Mouse (Mus musculus): ENCODE data around the gene Srrt. TPM values are rescaled to one million over a fixed set of nuclear protein-coding genes. Genes with fewer than 3 reads are reported as not detected.

The Srrt gene
- total and polyA plus RNA-seq, 3 experiments = 291 to 454 TPM; not detected in 1

- H3K4me1 ChIP-seq (ENCODE audit: control insufficient read depth in 1 of 2, insufficient read depth in 2 of 2, low read length in 2 of 2) = peaks cover 2 to 21% of the 10 kb centered on the region in 2 experiments; a peak in 3 of 4 replicates
- H3K79me2 ChIP-seq (ENCODE audit: control insufficient read depth, insufficient read depth, low read length, poor library complexity) = peaks cover 7% of the 10 kb centered on the region; the same call in 1 of the 2 replicates
- H3K27me3 ChIP-seq (ENCODE audit: control insufficient read depth in 1 of 2, insufficient read depth in 2 of 2, low read length in 2 of 2) = no peaks in the 10 kb centered on the region
- DNase-seq (ENCODE audit: low read depth, low spot score) = peak; percentile 95
- peaks cover 0 to 10% of the 10 kb centered on the region in 2 experiments; a peak in 2 of 4 replicates for H3K36me3 ChIP-seq (ENCODE audit: control insufficient read depth in 1 of 2, insufficient read depth in 2 of 2, low read length in 2 of 2)
- H3K27ac ChIP-seq (ENCODE audit: control insufficient read depth, low read depth, low read length) = peak overlapping the region; percentile 75
- H3K4me3 ChIP-seq (ENCODE audit: control insufficient read depth in 1 of 2, insufficient read depth in 1 of 2, low read depth in 2 of 2, low read length in 2 of 2) = 0 out of 4 replicates have a peak overlapping the region, but pooled peaks of 1 of the 2 experiments have one; percentile 6
- peak overlapping the region; percentile 42 for H3K9ac ChIP-seq (ENCODE audit: control insufficient read depth, low read depth, low read length, poor library complexity, severe bottlenecking)
- no peaks in the 10 kb centered on the region for H3K9me3 ChIP-seq (replicated peaks; ENCODE audit: insufficient read depth, low read length)
- TF ChIP-seq NELFE (IDR thresholded peaks at IDR 0.05; ENCODE audit: low read depth, low read length) (no peak), ZNF384 (IDR thresholded peaks at IDR 0.05; ENCODE audit: low read depth, low read length) (0 out of 2 replicates have a peak, but pooled peaks have one; percentile 14), RCOR1 (IDR thresholded peaks at IDR 0.05; ENCODE audit: low read depth, low read length) (no peak), MAFK (IDR thresholded peaks at IDR 0.05; ENCODE audit: borderline replicate concordance, low read depth, low read length) (no peak), ZC3H11A (IDR thresholded peaks at IDR 0.05; ENCODE audit: low read depth, low read length) (peak; percentile 98), MAZ (IDR thresholded peaks at IDR 0.05; ENCODE audit: low read depth, low read length) (peak; percentile 82), MYC (IDR thresholded peaks at IDR 0.05; ENCODE audit: low read depth, low read length) (0 out of 2 replicates have a peak, but pooled peaks have one; percentile 65), POLR2A (IDR thresholded peaks at IDR 0.05; ENCODE audit: control insufficient read depth in 1 of 2, insufficient read depth in 1 of 2, low read depth in 1 of 2, low read length in 2 of 2, poor library complexity in 1 of 2) (no peak), SMC3 (IDR thresholded peaks at IDR 0.05; ENCODE audit: low read depth, low read length) (peak; percentile 99), USF1 (IDR thresholded peaks at IDR 0.05; ENCODE audit: low read depth, low read length) (no peak), CHD1 (IDR thresholded peaks at IDR 0.05; ENCODE audit: low read depth, low read length) (no peak), USF2 (IDR thresholded peaks at IDR 0.05; ENCODE audit: borderline replicate concordance in 1 of 2, insufficient read depth in 1 of 2, low read depth in 1 of 2, low read length in 2 of 2) (no peak), EP300 (IDR thresholded peaks at IDR 0.05; ENCODE audit: low read depth in 1 of 2, low read length in 2 of 2) (no peak), TBP (IDR thresholded peaks at IDR 0.05; ENCODE audit: low read depth, low read length) (no peak), CTCF (IDR thresholded peaks at IDR 0.05 in 2 of 3, conservative IDR thresholded peaks at IDR 0.05 in 1 of 3; ENCODE audit: control insufficient read depth in 1 of 3, insufficient read depth in 1 of 3, low read depth in 2 of 3, low read length in 3 of 3, poor library complexity in 1 of 3, severe bottlenecking in 1 of 3) (peak; percentile 68 to 97 (median 96)), HCFC1 (IDR thresholded peaks at IDR 0.05; ENCODE audit: low read depth, low read length) (peak; percentile 58; the same call in 1 of the 2 replicates), POLR2AphosphoS5 (IDR thresholded peaks at IDR 0.05; ENCODE audit: borderline replicate concordance, low read depth, low read length) (no peak), MEF2A (IDR thresholded peaks at IDR 0.05; ENCODE audit: extremely low read depth, insufficient replicate concordance, low read depth, low read length, poor library complexity, severe bottlenecking) (no peak), ZKSCAN1 (IDR thresholded peaks at IDR 0.05; ENCODE audit: low read depth, low read length) (no peak), MYB (IDR thresholded peaks at IDR 0.05; ENCODE audit: low read depth, low read length) (no peak), KAT2A (conservative IDR thresholded peaks at IDR 0.05; ENCODE audit: low read depth, low read length) (no peak), UBTF (IDR thresholded peaks at IDR 0.05; ENCODE audit: borderline replicate concordance, insufficient read depth, low read depth, low read length) (no peak), NRF1 (IDR thresholded peaks at IDR 0.05; ENCODE audit: insufficient read depth, low read depth, low read length, poor library complexity, severe bottlenecking) (no peak), BHLHE40 (IDR thresholded peaks at IDR 0.05; ENCODE audit: borderline replicate concordance, low read depth, low read length) (no peak), POLR2AphosphoS2 (IDR thresholded peaks at IDR 0.05; ENCODE audit: low read length) (no peak), SIN3A (IDR thresholded peaks at IDR 0.05; ENCODE audit: low read length) (peak; percentile 90), E2F4 (IDR thresholded peaks at IDR 0.05; ENCODE audit: borderline replicate concordance, low read depth, low read length) (no peak), TCF12 (IDR thresholded peaks at IDR 0.05; ENCODE audit: low read depth, low read length) (no peak), ELF1 (IDR thresholded peaks at IDR 0.05; ENCODE audit: low read depth, low read length) (peak; percentile 65), RAD21 (IDR thresholded peaks at IDR 0.05; ENCODE audit: low read depth, low read length) (peak; percentile 96), ZMIZ1 (IDR thresholded peaks at IDR 0.05; ENCODE audit: low read depth, low read length) (no peak), TAL1 (IDR thresholded peaks at IDR 0.05; ENCODE audit: low read length) (no peak), GATA1 (IDR thresholded peaks at IDR 0.05; ENCODE audit: low read depth, low read length) (no peak), CHD2 (IDR thresholded peaks at IDR 0.05; ENCODE audit: low read length) (no peak), JUND (IDR thresholded peaks at IDR 0.05; ENCODE audit: low read depth, low read length) (no peak), MXI1 (IDR thresholded peaks at IDR 0.05; ENCODE audit: low read depth, low read length) (peak; percentile 84), MAX (IDR thresholded peaks at IDR 0.05; ENCODE audit: low read length) (0 out of 2 replicates have a peak, but pooled peaks have one; percentile 12), GABPA (IDR thresholded peaks at IDR 0.05; ENCODE audit: low read depth, low read length) (no peak)
Observed at GRCm38 (mm10) chr5:137286655-137287031, 20.8 kb downstream of the Srrt start.

Data from MEL (cell line).